12 mouse cellular contexts compared by ENCODE assay signal in the genomic region with DNA sequence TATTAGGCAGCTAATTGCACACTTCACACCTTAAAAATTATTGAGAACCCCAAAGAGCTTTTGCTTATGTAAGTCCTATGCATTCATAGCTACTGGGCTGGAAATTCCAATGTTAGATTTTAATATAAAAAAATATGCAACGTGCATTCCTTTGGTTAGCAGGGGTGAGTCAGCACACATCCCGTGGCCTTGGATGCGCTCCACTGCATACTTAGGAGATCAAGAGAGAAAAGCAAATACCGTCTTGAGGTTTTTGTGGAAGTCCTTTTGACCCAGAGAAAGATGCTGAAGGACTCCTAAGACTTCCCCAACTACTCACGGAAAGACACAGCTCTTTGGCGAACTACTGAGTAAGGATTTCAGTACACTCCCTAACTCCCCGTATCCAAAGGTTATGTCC. TPM values are rescaled to one million over a fixed set of nuclear protein-coding genes. Genes with fewer than 3 reads are reported as not detected.
DNase-seq lines count a peak whose midpoint lies in the region; ATAC-seq and TF ChIP-seq lines count a peak whose summit lies in the region.
"Had no signal": no experiment of that assay in that cellular context is flagged by ENCODE, and none has a peak within 500 bp of the region (broad histone marks: within the 10 kb centered on the region; RNA-seq: fewer than 3 reads in every experiment).

No protein-coding gene starts in this region.

- WGBS in hindbrain, embryonic 14.5 days: 84% methylated on average over 7 of the region's 7 CpGs

- no peak overlapping the region; the same call in 1 of the 2 replicates for H3K27ac ChIP-seq in hindbrain, embryonic 14.5 days
- H3K27ac ChIP-seq: embryonic facial prominence, embryonic 15.5 days had no signal

- peak; percentile 22 for DNase-seq in kidney, adult 11 months
- DNase-seq in kidney, adult 8-10 months: no peak
- DNase-seq in adipocyte (ENCODE audit: low spot score): peak; percentile 31
- no peak for DNase-seq in hindbrain, embryonic 14.5 days (ENCODE audit: low spot score)
- no peak for DNase-seq in right cerebral cortex, postnatal 4 days
- no peak for DNase-seq in spleen, postnatal 4 days (ENCODE audit: low spot score in 2 of 2)
- DNase-seq: heart, adult 18-20 months; lung, postnatal 10 days had no signal

- peak overlapping the region; percentile 55 for H3K4me2 ChIP-seq in hindbrain, embryonic 14.5 days (replicated peaks)
- peak overlapping the region; percentile 90 for H3K4me2 ChIP-seq in myocyte (ENCODE audit: low read depth)

- H3ac ChIP-seq in myocyte (ENCODE audit: control insufficient read depth, insufficient read length): no peak overlapping the region

- H3K27me3 ChIP-seq in hindbrain, embryonic 14.5 days (ENCODE audit: control insufficient read depth, insufficient read depth, low read length): no peaks in the 10 kb centered on the region
- H3K27me3 ChIP-seq in myocyte (ENCODE audit: control insufficient read depth, insufficient read depth, insufficient read length): no peaks in the 10 kb centered on the region
- H3K27me3 ChIP-seq: embryonic facial prominence, embryonic 15.5 days had no signal

- no peaks in the 10 kb centered on the region for H3K9me3 ChIP-seq in hindbrain, embryonic 14.5 days (ENCODE audit: control insufficient read depth, low read length)
- H3K9me3 ChIP-seq: embryonic facial prominence, embryonic 15.5 days; G1E had no signal

- H3K79me2 ChIP-seq in myocyte (ENCODE audit: control insufficient read depth, insufficient read depth): no peaks in the 10 kb centered on the region

- H3K36me3 ChIP-seq in hindbrain, embryonic 14.5 days (replicated peaks; ENCODE audit: control insufficient read depth, insufficient read depth): no peaks in the 10 kb centered on the region
- H3K36me3 ChIP-seq in myocyte (ENCODE audit: control insufficient read depth, insufficient read depth): no peaks in the 10 kb centered on the region
- H3K36me3 ChIP-seq: embryonic facial prominence, embryonic 15.5 days; G1E had no signal

- no peak overlapping the region for H3K9ac ChIP-seq in hindbrain, embryonic 14.5 days
- H3K9ac ChIP-seq: embryonic facial prominence, embryonic 15.5 days had no signal

- no peak overlapping the region for H3K4me3 ChIP-seq in hindbrain, embryonic 14.5 days (replicated peaks; ENCODE audit: low read length)
- H3K4me3 ChIP-seq in myocyte: no peak overlapping the region

- no peak for TF ChIP-seq POLR2A in myocyte (IDR thresholded peaks at IDR 0.05; ENCODE audit: insufficient read length, low read depth)

- H3K4me1 ChIP-seq in hindbrain, embryonic 14.5 days (replicated peaks; ENCODE audit: control insufficient read depth, insufficient read depth, low read length): no peaks in the 10 kb centered on the region

- no peak for ATAC-seq in hindbrain, embryonic 14.5 days (ENCODE audit: low FRiP score)
- ATAC-seq in erythroblast, adult 5-6 weeks (replicated peaks; ENCODE audit: low FRiP score, poor library complexity, severe bottlenecking): no peak

TF ChIP-seq in myocyte, 11 proteins besides CTCF, POLR2A, EP300 and RAD21:
- TF ChIP-seq CEBPB (IDR thresholded peaks at IDR 0.05; ENCODE audit: insufficient read depth, poor library complexity, severe bottlenecking): 0 out of 2 replicates have a peak, but pooled peaks have one; percentile 2
- TF ChIP-seq USF1 (IDR thresholded peaks at IDR 0.05; ENCODE audit: low read depth): no peak
TF ChIP-seq in myocyte: peak in this region for 1.

RNA-seq across cellular contexts. Expression of gene C1rl, which starts 8.1 kb away (rescaled TPM):
- polyA plus RNA-seq in hindbrain, embryonic 14.5 days (2014; fragmentation: Nextera tagmentation; extraction: Ambion mirVana): 0.31 and 0.46 TPM in 2 replicates
- 1.2 TPM for polyA plus RNA-seq in myocyte (2012; fragmentation: generic; extraction: Trizol)
- 0.38 and 2.1 TPM in 2 replicates for total RNA-seq in erythroblast, adult 5-6 weeks (2015; ENCODE audit: low replicate concordance)
- total RNA-seq in erythroblast, adult 5-6 weeks (2017; ENCODE audit: low replicate concordance): 2.7 and 3.6 TPM in 2 replicates

RNA-seq across cellular contexts. Expression of gene Clstn3, which starts 20.3 kb away (rescaled TPM):
- polyA plus RNA-seq in hindbrain, embryonic 14.5 days (2014; fragmentation: Nextera tagmentation; extraction: Ambion mirVana): 94.2 and 110 TPM in 2 replicates
- polyA plus RNA-seq in myocyte (2012; fragmentation: generic; extraction: Trizol): 2.2 TPM
- 5.0 TPM in 2 replicates for total RNA-seq in erythroblast, adult 5-6 weeks (2015; ENCODE audit: low replicate concordance)
- total RNA-seq in erythroblast, adult 5-6 weeks (2017; ENCODE audit: low replicate concordance): 2.3 and 4.6 TPM in 2 replicates

RNA-seq across cellular contexts. Expression of gene C1ra, which starts 27.4 kb away (rescaled TPM):
- polyA plus RNA-seq in hindbrain, embryonic 14.5 days (2014; fragmentation: Nextera tagmentation; extraction: Ambion mirVana): 0.20 and 0.26 TPM in 2 replicates
- 1.9 TPM for polyA plus RNA-seq in myocyte (2012; fragmentation: generic; extraction: Trizol)
- 0.84 TPM in 1 of 2 replicates, not detected in the other for total RNA-seq in erythroblast, adult 5-6 weeks (2015; ENCODE audit: low replicate concordance)
- 2.5 TPM in 1 of 2 replicates, not detected in the other for total RNA-seq in erythroblast, adult 5-6 weeks (2017; ENCODE audit: low replicate concordance)
- polyA plus RNA-seq: G1E had no signal

RNA-seq across cellular contexts. Expression of gene C1s1, which starts 57.3 kb away (rescaled TPM):
- 0.59 and 0.77 TPM in 2 replicates for polyA plus RNA-seq in hindbrain, embryonic 14.5 days (2014; fragmentation: Nextera tagmentation; extraction: Ambion mirVana)
- 0.24 TPM for polyA plus RNA-seq in myocyte (2012; fragmentation: generic; extraction: Trizol)
- total RNA-seq in erythroblast, adult 5-6 weeks (2015; ENCODE audit: low replicate concordance): not detected in 2 replicates
- total RNA-seq in erythroblast, adult 5-6 weeks (2017; ENCODE audit: low replicate concordance): 0.77 TPM in 1 of 2 replicates, not detected in the other
- polyA plus RNA-seq: G1E had no signal

Comparison
In these comparisons a context has a peak if more than half of its experiments do, and no peak if none do; other contexts are left out.
1. DNase-seq: peak in kidney, adult 11 months (single experiment) and adipocyte (single experiment); none in kidney, adult 8-10 months (0 of 2), hindbrain, embryonic 14.5 days (single experiment), right cerebral cortex, postnatal 4 days (single experiment) and spleen, postnatal 4 days (0 of 2).
2. RNA of gene Clstn3, which starts 20.3 kb away (polyA plus RNA-seq): 94.2 to 110 TPM in hindbrain, embryonic 14.5 days; 2.2 TPM in myocyte (single experiment); every median in the first group is over 10 times any median in the second.